Mouse (Mus musculus): Measurements from ENCODE around the gene Zdhhc18. TPM values are rescaled to one million over a fixed set of nuclear protein-coding genes. Genes with fewer than 3 reads are reported as not detected.

Gene Zdhhc18
- total and polyA plus RNA-seq, 2 experiments from 2014 or later, result 9.3 to 21.2 TPM

- no peak for TF ChIP-seq CTCF (IDR thresholded peaks at IDR 0.05; ENCODE audit: low read depth)
- no peaks in the 10 kb centered on the region for H3K27me3 ChIP-seq (ENCODE audit: insufficient read depth, low read length)
- 71% methylated on average over 4 of the region's 4 CpGs for WGBS
- H3K4me2 ChIP-seq (ENCODE audit: low read depth), result no peak overlapping the region
- no peak overlapping the region for H3K27ac ChIP-seq (ENCODE audit: low read depth, low read length)
- no peaks in the 10 kb centered on the region for H3K4me1 ChIP-seq (ENCODE audit: insufficient read depth)
- no peaks in the 10 kb centered on the region for H3K9me3 ChIP-seq (ENCODE audit: low read length)
- H3K4me3 ChIP-seq (ENCODE audit: low read depth, low read length), result no peak overlapping the region
- no peak for DNase-seq
- no peak for ATAC-seq
- peaks cover 35% of the 10 kb centered on the region for H3K36me3 ChIP-seq (ENCODE audit: insufficient read depth)
- no peak overlapping the region for H3K9ac ChIP-seq
Measured at GRCm38 (mm10) chr4:133613867-133614266, 36.1 kb downstream of the Zdhhc18 start.

GRCm38 (mm10) chr4:133613026-133613425, 36.9 kb downstream of the Zdhhc18 start:
- ATAC-seq (no peak), DNase-seq (no peak)
- peaks cover 42% of the 10 kb centered on the region for H3K36me3 ChIP-seq (ENCODE audit: insufficient read depth)
- H3K27ac ChIP-seq (ENCODE audit: low read depth, low read length), result no peak overlapping the region
- H3K27me3 ChIP-seq (ENCODE audit: insufficient read depth, low read length), result no peaks in the 10 kb centered on the region
- H3K4me2 ChIP-seq (ENCODE audit: low read depth), result no peak overlapping the region
- 86% methylated on average over 8 of the region's 8 CpGs for WGBS
- TF ChIP-seq CTCF (IDR thresholded peaks at IDR 0.05; ENCODE audit: low read depth), result no peak
- H3K9ac ChIP-seq, result no peak overlapping the region
- H3K9me3 ChIP-seq (ENCODE audit: low read length), result no peaks in the 10 kb centered on the region
- no peaks in the 10 kb centered on the region for H3K4me1 ChIP-seq (ENCODE audit: insufficient read depth)
- H3K4me3 ChIP-seq (ENCODE audit: low read depth, low read length), result no peak overlapping the region

- Histone ChIP-seq H3K4me3 (ENCODE audit: low read depth, low read length) (no peak overlapping the region), H3K36me3 (ENCODE audit: insufficient read depth) (peaks cover 42% of the 10 kb centered on the region), H3K9ac (no peak overlapping the region), H3K9me3 (ENCODE audit: low read length) (no peaks in the 10 kb centered on the region), H3K27me3 (ENCODE audit: insufficient read depth, low read length) (no peaks in the 10 kb centered on the region), H3K4me2 (ENCODE audit: low read depth) (no peak overlapping the region), H3K4me1 (ENCODE audit: insufficient read depth) (no peaks in the 10 kb centered on the region), H3K27ac (ENCODE audit: low read depth, low read length) (no peak overlapping the region)
- DNase-seq, result no peak
- TF ChIP-seq CTCF (IDR thresholded peaks at IDR 0.05; ENCODE audit: low read depth), result peak; percentile 35
- no peak for ATAC-seq
- WGBS, result 97% methylated on average over 7 of the region's 7 CpGs
Measured at GRCm38 (mm10) chr4:133612416-133612815, 37.5 kb downstream of the Zdhhc18 start.

GRCm38 (mm10) chr4:133611815-133612214, 38.1 kb downstream of the Zdhhc18 start:
- WGBS, result 99% methylated on average over 5 of the region's 5 CpGs
- Histone ChIP-seq H3K27ac (ENCODE audit: low read depth, low read length) (no peak overlapping the region), H3K4me2 (ENCODE audit: low read depth) (no peak overlapping the region), H3K27me3 (ENCODE audit: insufficient read depth, low read length) (no peaks in the 10 kb centered on the region), H3K4me1 (ENCODE audit: insufficient read depth) (no peaks in the 10 kb centered on the region), H3K36me3 (ENCODE audit: insufficient read depth) (peaks cover 42% of the 10 kb centered on the region), H3K4me3 (ENCODE audit: low read depth, low read length) (no peak overlapping the region), H3K9me3 (ENCODE audit: low read length) (no peaks in the 10 kb centered on the region), H3K9ac (no peak overlapping the region)
- ATAC-seq (no peak), DNase-seq (no peak)
- TF ChIP-seq CTCF (IDR thresholded peaks at IDR 0.05; ENCODE audit: low read depth), result peak; percentile 28; the same call in 1 of the 2 replicates

- Histone ChIP-seq H3K4me3 (ENCODE audit: low read depth, low read length) (no peak overlapping the region), H3K4me1 (ENCODE audit: insufficient read depth) (no peaks in the 10 kb centered on the region), H3K27ac (ENCODE audit: low read depth, low read length) (no peak overlapping the region), H3K36me3 (ENCODE audit: insufficient read depth) (peaks cover 50% of the 10 kb centered on the region), H3K4me2 (ENCODE audit: low read depth) (no peak overlapping the region), H3K27me3 (ENCODE audit: insufficient read depth, low read length) (no peaks in the 10 kb centered on the region), H3K9ac (no peak overlapping the region), H3K9me3 (ENCODE audit: low read length) (no peaks in the 10 kb centered on the region)
- TF ChIP-seq CTCF (IDR thresholded peaks at IDR 0.05; ENCODE audit: low read depth), result peak; percentile 80
- DNase-seq (peak; percentile 69), ATAC-seq (peak; percentile 58)
- WGBS, result 16% methylated on average over 6 of the region's 6 CpGs
Measured at GRCm38 (mm10) chr4:133609719-133610118, 40.2 kb downstream of the Zdhhc18 start.

GRCm38 (mm10) chr4:133607284-133607683, 42.7 kb downstream of the Zdhhc18 start:
- Histone ChIP-seq H3K36me3 (ENCODE audit: insufficient read depth) (peaks cover 44% of the 10 kb centered on the region), H3K4me1 (ENCODE audit: insufficient read depth) (no peaks in the 10 kb centered on the region), H3K9me3 (ENCODE audit: low read length) (no peaks in the 10 kb centered on the region), H3K9ac (no peak overlapping the region), H3K27ac (ENCODE audit: low read depth, low read length) (no peak overlapping the region), H3K4me3 (ENCODE audit: low read depth, low read length) (no peak overlapping the region), H3K4me2 (ENCODE audit: low read depth) (no peak overlapping the region), H3K27me3 (ENCODE audit: insufficient read depth, low read length) (peaks cover 3% of the 10 kb centered on the region; the same call in 1 of the 2 replicates)
- ATAC-seq (no peak), DNase-seq (no peak)
- TF ChIP-seq CTCF (IDR thresholded peaks at IDR 0.05; ENCODE audit: low read depth), result no peak
- 86% methylated on average over 10 of the region's 10 CpGs for WGBS

- Histone ChIP-seq H3K4me3 (ENCODE audit: low read depth, low read length) (no peak overlapping the region), H3K4me1 (ENCODE audit: insufficient read depth) (no peaks in the 10 kb centered on the region), H3K36me3 (ENCODE audit: insufficient read depth) (peaks cover 31% of the 10 kb centered on the region), H3K4me2 (ENCODE audit: low read depth) (no peak overlapping the region), H3K9me3 (ENCODE audit: low read length) (no peaks in the 10 kb centered on the region), H3K9ac (no peak overlapping the region), H3K27ac (ENCODE audit: low read depth, low read length) (no peak overlapping the region), H3K27me3 (ENCODE audit: insufficient read depth, low read length) (peaks cover 12% of the 10 kb centered on the region)
- ATAC-seq, result no peak
- no peak for TF ChIP-seq CTCF (IDR thresholded peaks at IDR 0.05; ENCODE audit: low read depth)
- no peak for DNase-seq
- WGBS, result 67% methylated on average over 9 of the region's 9 CpGs
Measured at GRCm38 (mm10) chr4:133605330-133605729, 44.6 kb downstream of the Zdhhc18 start.
